Mouse (Mus musculus): ENCODE data around the gene Msi2. TPM values are rescaled to one million over a fixed set of nuclear protein-coding genes. Genes with fewer than 3 reads are reported as not detected.

Msi2 gene
- total and polyA plus RNA-seq, 2 experiments = 6.4 to 10.8 TPM

DNA sequence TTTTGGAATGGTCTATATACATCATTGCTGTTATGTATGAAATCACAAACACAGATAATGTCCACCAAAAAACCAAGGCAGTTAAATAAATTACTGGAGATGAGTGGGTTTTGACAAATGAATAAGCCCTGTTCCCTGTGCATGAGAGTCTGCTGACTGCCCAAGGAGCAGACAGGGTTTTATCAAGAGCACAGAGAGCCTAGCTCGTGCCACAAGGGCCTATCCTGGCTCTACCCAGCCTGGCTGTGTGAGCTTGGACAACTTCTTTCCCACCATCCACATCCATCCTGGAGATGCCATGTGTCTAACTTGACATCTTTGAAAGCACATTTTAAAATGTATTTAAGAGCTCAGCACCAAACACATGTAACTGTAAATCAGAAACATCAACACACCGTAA is 132.4 kb downstream of the Msi2 start:
- Histone ChIP-seq H3K4me1 (ENCODE audit: control insufficient read depth, insufficient read depth, low read length) (0 out of 2 replicates have a peak, but pooled peaks cover 5% of the 10 kb centered on the region), H3K27ac (replicated peaks; ENCODE audit: insufficient read depth, low read depth, low read length) (no peak overlapping the region), H3K79me2 (ENCODE audit: control insufficient read depth, insufficient read depth, low read length) (0 out of 2 replicates have a peak, but pooled peaks cover 3% of the 10 kb centered on the region), H3K4me3 (ENCODE audit: insufficient read depth, low read depth, low read length) (no peak overlapping the region), H3K9ac (ENCODE audit: low read depth, low read length) (no peak overlapping the region), H3K36me3 (ENCODE audit: control insufficient read depth, insufficient read depth, low read length) (peaks cover 2% of the 10 kb centered on the region; the same call in 1 of the 2 replicates), H3K27me3 (ENCODE audit: control insufficient read depth, insufficient read depth, low read length) (no peaks in the 10 kb centered on the region)
- DNase-seq (ENCODE audit: extremely low read depth, low read depth, low spot score) = no peak
- TF ChIP-seq CTCF (IDR thresholded peaks at IDR 0.05; ENCODE audit: low read depth, low read length) (no peak), POLR2A (IDR thresholded peaks at IDR 0.05; ENCODE audit: extremely low read depth, insufficient read depth, low read length) (no peak)
- WGBS = 93% methylated on average over 2 of the region's 2 CpGs

DNA sequence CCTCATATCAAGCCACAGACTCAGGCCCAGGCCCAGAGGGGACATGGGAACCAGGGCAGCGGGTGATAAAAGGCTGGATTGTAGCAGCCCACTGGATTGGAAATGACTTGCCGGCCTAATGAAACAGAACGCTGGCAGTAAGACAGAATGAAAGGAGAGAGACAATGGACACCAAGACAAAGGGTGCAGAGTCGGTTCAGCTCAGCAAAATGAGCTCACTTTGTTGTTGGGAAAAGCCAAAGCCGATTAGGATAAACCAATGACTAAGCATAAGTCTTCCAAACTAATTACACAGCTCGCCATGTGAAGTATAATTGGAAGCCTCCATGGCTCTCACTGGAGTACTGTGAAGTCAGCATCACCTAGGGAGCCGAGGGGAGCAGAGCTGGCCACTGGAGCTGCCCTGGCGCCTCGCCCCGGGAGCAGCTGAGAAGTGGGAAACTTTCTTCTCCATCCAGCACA is 133.1 kb downstream of the Msi2 start:
- 74% methylated on average over 10 of the region's 10 CpGs for WGBS
- H3K9ac ChIP-seq (ENCODE audit: low read depth, low read length) = no peak overlapping the region
- no peak overlapping the region for H3K27ac ChIP-seq (replicated peaks; ENCODE audit: insufficient read depth, low read depth, low read length)

DNA sequence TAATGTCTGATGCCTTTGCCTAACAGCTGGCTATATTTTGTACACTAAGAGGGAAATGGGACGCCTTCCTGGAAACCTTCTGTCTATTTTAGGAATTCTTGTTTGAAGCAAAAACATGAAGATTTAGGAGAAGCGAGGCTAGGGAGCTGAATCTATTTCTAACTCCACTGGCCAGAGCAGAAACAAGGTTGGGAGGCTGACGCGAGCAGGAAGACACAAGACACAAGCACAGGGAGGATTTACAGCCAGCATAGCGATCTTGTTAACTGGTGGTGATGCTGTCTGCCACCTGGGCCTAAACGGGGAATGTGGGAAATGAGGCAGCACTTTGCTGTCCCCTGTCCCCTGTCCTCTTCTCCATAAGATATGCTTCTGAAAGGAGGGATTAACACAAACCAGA is 134.4 kb downstream of the Msi2 start:
- Histone ChIP-seq H3K9ac (ENCODE audit: low read depth, low read length) (no peak overlapping the region), H3K36me3 (ENCODE audit: control insufficient read depth, insufficient read depth, low read length) (no peaks in the 10 kb centered on the region), H3K79me2 (ENCODE audit: control insufficient read depth, insufficient read depth, low read length) (0 out of 2 replicates have a peak, but pooled peaks cover 1% of the 10 kb centered on the region), H3K27me3 (ENCODE audit: control insufficient read depth, insufficient read depth, low read length) (no peaks in the 10 kb centered on the region), H3K27ac (replicated peaks; ENCODE audit: insufficient read depth, low read depth, low read length) (no peak overlapping the region), H3K4me3 (ENCODE audit: insufficient read depth, low read depth, low read length) (no peak overlapping the region), H3K4me1 (ENCODE audit: control insufficient read depth, insufficient read depth, low read length) (0 out of 2 replicates have a peak, but pooled peaks cover 5% of the 10 kb centered on the region)
- 84% methylated on average over 6 of the region's 6 CpGs for WGBS
- no peak for DNase-seq (ENCODE audit: extremely low read depth, low read depth, low spot score)
- TF ChIP-seq POLR2A (IDR thresholded peaks at IDR 0.05; ENCODE audit: extremely low read depth, insufficient read depth, low read length) = no peak
- TF ChIP-seq CTCF (IDR thresholded peaks at IDR 0.05; ENCODE audit: low read depth, low read length) = no peak

More for the DNA sequence above, 133.1 kb downstream of the Msi2 start:
- DNase-seq (ENCODE audit: extremely low read depth, low read depth, low spot score) = no peak
- Histone ChIP-seq H3K4me1 (ENCODE audit: control insufficient read depth, insufficient read depth, low read length) (0 out of 2 replicates have a peak, but pooled peaks cover 5% of the 10 kb centered on the region), H3K36me3 (ENCODE audit: control insufficient read depth, insufficient read depth, low read length) (peaks cover 2% of the 10 kb centered on the region; the same call in 1 of the 2 replicates), H3K4me3 (ENCODE audit: insufficient read depth, low read depth, low read length) (no peak overlapping the region), H3K79me2 (ENCODE audit: control insufficient read depth, insufficient read depth, low read length) (0 out of 2 replicates have a peak, but pooled peaks cover 3% of the 10 kb centered on the region), H3K27me3 (ENCODE audit: control insufficient read depth, insufficient read depth, low read length) (no peaks in the 10 kb centered on the region)
- TF ChIP-seq CTCF (IDR thresholded peaks at IDR 0.05; ENCODE audit: low read depth, low read length) (no peak), POLR2A (IDR thresholded peaks at IDR 0.05; ENCODE audit: extremely low read depth, insufficient read depth, low read length) (no peak)

DNA sequence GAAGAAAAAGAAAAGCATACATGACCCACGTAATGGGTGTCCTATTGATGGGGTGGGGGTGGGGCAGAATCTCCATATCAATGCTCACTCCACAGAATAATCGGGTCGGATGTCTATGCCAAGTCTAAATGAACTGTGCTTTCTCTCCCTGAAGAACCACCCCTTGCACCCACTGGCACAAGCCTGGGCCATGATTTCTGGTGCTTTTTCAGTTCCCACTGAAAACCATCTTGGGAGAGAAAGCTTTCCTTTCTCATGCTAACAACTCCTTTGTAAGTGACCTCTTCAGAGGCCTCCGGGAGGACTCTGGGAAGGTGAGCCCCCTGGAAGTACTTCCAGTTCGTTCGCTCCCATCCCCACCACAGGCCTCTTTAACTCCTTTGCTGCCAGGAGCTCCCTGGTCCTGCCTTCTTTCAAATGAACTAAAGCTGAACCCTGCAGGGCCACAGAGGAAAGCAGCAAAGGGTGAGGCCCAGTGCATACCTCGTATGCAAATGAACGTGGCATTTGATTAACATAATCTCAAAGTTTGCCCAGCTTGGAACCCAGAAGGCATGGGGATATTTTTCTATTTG is 135.0 kb downstream of the Msi2 start:
- Histone ChIP-seq H3K9ac (ENCODE audit: low read depth, low read length) (no peak overlapping the region), H3K79me2 (ENCODE audit: control insufficient read depth, insufficient read depth, low read length) (no peaks in the 10 kb centered on the region), H3K27ac (replicated peaks; ENCODE audit: insufficient read depth, low read depth, low read length) (no peak overlapping the region), H3K36me3 (ENCODE audit: control insufficient read depth, insufficient read depth, low read length) (no peaks in the 10 kb centered on the region), H3K4me1 (ENCODE audit: control insufficient read depth, insufficient read depth, low read length) (0 out of 2 replicates have a peak, but pooled peaks cover 5% of the 10 kb centered on the region), H3K4me3 (ENCODE audit: insufficient read depth, low read depth, low read length) (no peak overlapping the region), H3K27me3 (ENCODE audit: control insufficient read depth, insufficient read depth, low read length) (no peaks in the 10 kb centered on the region)
- TF ChIP-seq CTCF (IDR thresholded peaks at IDR 0.05; ENCODE audit: low read depth, low read length) (no peak), POLR2A (IDR thresholded peaks at IDR 0.05; ENCODE audit: extremely low read depth, insufficient read depth, low read length) (no peak)
- 68% methylated on average over 8 of the region's 8 CpGs for WGBS
- DNase-seq (ENCODE audit: extremely low read depth, low read depth, low spot score) = no peak

DNA sequence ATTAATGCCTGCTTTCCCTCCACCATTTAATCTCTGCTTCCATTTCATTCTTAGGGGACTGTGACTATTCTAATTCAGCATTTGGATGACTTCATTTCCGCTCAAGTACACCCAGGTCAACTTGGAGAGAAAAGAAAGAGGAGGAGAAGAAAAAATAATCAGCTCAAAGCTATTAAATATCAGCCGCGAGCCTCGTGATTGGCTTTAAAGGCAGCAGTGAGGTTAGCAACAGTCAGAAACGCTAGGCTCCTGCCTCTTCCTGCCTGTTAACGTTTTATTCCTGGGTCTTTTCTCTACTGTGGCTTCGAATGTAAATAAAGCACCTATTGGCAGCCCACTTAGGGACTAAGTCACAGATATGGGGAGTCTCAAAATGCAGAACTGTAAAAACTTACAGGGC is 135.5 kb downstream of the Msi2 start:
- DNase-seq (ENCODE audit: extremely low read depth, low read depth, low spot score) = no peak
- Histone ChIP-seq H3K9ac (ENCODE audit: low read depth, low read length) (no peak overlapping the region), H3K27me3 (ENCODE audit: control insufficient read depth, insufficient read depth, low read length) (no peaks in the 10 kb centered on the region), H3K4me3 (ENCODE audit: insufficient read depth, low read depth, low read length) (no peak overlapping the region), H3K27ac (replicated peaks; ENCODE audit: insufficient read depth, low read depth, low read length) (no peak overlapping the region), H3K36me3 (ENCODE audit: control insufficient read depth, insufficient read depth, low read length) (no peaks in the 10 kb centered on the region), H3K4me1 (ENCODE audit: control insufficient read depth, insufficient read depth, low read length) (0 out of 2 replicates have a peak, but pooled peaks cover 5% of the 10 kb centered on the region), H3K79me2 (ENCODE audit: control insufficient read depth, insufficient read depth, low read length) (no peaks in the 10 kb centered on the region)
- TF ChIP-seq POLR2A (IDR thresholded peaks at IDR 0.05; ENCODE audit: extremely low read depth, insufficient read depth, low read length) (no peak), CTCF (IDR thresholded peaks at IDR 0.05; ENCODE audit: low read depth, low read length) (no peak)
- WGBS = 51% methylated on average over 7 of the region's 7 CpGs
